Mouse (Mus musculus) ovary, adult 18-20 months (tissue): ENCODE measurements at regions not wholly inside any gene's neighbourhood (a gene's known extent, or its start where the extent isn't known, plus 50 kb on each side); places are given as distances from the start of the nearest gene placed in this dataset.

Source experiments
- DNase-seq: peaks from one replicate; pipeline ENCODE4 v3.0.0; 2022; ENCODE audit warnings: low spot score, mixed read lengths

DNA sequence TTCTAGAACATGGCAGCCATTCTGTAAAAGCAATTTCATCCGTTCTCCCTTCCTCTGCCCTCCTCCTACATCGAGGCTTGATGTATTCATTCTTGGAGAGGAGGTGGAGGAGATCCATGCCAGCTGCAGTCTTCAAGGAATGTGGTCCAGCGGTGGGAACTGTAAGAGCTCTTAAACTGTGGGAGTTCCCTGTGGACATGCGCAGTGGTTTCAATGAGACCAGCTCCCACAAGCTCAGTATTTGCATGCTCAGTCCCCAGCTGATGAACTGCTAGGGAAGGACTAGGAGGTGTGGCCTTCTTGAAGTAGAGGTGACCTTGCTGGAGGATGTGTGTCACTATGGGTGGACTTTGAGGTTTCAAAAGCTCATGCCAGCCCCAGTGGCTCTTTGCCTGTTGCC lies 163.7 kb upstream of the Ctnnb1 start:
- DNase-seq: no peak

GRCm38 (mm10) chr9:120766881-120767280 lies 162.1 kb upstream of the Ctnnb1 start:
- no peak for DNase-seq

DNA sequence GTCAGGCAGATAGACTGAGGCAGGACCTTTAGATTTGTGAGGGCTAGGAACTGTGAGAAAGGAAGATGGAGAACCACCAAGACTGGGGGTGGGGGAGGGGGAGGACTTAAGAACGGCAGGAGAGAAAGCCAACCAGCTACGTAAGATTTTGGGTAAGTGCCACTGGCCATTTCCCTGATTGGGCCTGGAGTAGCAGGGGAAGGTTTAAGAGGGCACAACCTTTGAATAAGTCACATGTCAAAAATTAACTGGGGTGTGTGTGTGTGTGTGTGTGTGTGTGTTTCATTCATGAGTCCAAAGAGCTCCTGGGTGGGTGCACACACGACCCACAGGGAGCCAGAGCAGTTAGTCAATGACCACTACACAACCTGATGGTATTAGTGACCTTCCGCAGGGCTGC lies 161.6 kb upstream of the Ctnnb1 start:
- DNase-seq: no peak

GRCm38 (mm10) chr9:120769056-120769455 lies 160.0 kb upstream of the Ctnnb1 start:
- DNase-seq: no peak

GRCm38 (mm10) chr9:120769679-120770078 lies 159.3 kb upstream of the Ctnnb1 start:
- no peak for DNase-seq

DNA sequence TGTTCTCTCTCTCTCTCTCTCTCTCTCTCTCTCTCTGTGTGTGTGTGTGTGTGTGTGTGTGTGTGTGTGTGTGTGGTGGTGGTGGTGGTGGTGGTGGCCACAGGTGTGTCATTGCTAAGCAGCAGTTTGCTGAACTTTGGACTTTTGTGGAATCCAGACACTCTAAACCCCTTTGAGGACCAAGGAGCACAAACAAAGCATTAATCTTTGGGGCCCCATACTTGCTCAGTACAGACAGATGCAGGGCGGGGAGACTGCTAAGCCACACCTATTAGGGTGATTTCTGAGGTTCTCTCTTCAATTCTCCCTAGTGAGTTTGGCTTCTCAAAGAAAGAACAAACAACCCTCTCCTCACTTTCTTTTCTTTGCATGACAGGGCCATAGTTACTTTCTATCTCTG lies 158.1 kb upstream of the Ctnnb1 start:
- no peak for DNase-seq

DNA sequence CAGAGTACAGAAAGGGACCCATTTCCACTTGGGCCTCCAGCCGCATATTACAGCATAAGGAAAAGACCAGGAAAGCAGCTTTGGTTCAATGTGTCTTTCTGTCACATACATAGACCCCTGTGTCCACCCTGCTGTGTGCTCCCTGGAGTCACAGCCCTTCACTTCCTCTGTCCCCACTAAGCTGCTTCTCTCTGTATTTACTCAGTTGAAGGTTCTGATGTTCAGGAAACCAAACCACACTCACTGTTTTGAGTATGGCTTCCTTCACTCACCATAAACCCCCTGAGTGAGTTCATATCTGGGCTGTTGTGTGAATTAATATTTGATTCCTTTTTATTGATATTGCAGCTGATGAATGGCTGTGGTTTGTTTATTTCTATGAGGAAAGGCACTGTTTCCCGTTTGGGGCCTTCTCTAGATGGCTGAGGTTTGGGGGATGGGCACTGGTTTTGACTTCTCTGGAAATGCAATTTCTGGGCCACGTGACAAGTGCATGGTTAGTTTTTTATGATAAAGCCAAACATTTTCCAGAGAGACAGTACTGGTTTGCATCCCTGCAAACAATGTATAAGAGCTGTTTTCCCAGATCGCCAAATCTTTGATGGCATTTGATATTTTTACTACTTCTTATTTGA lies 157.0 kb upstream of the Ctnnb1 start:
- no peak for DNase-seq

DNA sequence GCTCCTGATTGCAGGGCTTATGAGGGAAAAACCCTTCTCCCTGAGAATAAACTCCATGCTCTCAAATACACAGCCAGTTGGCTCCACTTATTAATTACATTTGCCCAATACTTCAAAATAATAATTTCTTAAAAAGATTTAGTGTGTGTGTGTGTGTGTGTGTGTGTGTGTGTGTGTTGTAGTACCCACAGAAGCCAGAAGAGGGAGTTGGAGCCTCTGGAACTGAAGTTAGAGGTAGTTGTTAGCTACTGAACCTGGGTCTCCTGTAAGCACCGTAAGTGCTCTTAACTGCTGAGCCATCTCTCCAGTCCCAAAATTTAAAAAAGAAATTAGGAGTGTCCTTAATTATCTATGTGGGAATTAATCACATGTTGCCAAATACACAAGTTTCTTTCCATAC lies 154.8 kb upstream of the Ctnnb1 start:
- DNase-seq: no peak

- DNase-seq: no peak
Measured at GRCm38 (mm10) chr9:120774772-120775171, 154.2 kb upstream of the Ctnnb1 start.

DNA sequence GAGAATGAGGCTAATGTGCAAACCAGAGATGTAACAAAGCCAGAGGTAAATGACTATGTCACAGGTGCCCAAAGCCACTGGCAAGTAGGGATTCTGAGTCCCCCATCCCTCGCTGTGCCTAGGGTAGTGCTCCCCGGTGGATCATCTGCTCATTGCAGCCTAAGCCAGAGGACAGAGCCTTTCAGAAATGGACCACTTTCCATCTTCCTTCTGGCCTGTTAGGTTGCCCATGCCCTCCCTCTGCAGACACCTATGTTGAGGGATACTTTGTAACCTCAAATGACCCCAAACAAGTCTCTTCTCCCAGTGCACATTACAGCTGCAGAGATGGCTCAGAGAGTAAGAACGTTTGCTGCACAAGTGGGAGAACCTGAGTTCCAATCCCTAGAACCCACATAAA lies 153.3 kb upstream of the Ctnnb1 start:
- no peak for DNase-seq

GRCm38 (mm10) chr9:120776456-120777001 lies 152.5 kb upstream of the Ctnnb1 start:
- DNase-seq: peak; percentile 40

- DNase-seq: no peak
Measured at GRCm38 (mm10) chr9:120777016-120777415, 152.0 kb upstream of the Ctnnb1 start.

DNA sequence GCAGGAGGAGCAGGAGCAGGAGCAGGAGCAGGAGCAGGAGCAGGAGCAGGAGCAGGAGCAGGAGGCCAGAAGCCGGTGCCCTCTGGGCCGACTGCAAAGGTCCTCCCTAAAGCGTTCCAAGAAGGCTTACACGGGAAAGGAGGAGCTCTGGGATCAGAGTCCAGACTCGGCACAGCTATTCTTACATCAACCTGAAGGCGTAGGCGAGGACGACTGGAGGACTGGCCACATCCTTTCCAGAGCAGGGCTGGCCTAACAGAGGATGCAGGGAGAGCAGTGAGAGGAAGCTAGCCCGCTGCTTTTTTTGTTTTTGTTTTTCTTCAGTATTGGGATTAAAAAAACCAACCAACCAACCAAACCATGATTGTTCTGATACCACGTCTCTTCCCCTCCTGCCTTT lies 151.5 kb upstream of the Ctnnb1 start:
- no peak for DNase-seq

DNA sequence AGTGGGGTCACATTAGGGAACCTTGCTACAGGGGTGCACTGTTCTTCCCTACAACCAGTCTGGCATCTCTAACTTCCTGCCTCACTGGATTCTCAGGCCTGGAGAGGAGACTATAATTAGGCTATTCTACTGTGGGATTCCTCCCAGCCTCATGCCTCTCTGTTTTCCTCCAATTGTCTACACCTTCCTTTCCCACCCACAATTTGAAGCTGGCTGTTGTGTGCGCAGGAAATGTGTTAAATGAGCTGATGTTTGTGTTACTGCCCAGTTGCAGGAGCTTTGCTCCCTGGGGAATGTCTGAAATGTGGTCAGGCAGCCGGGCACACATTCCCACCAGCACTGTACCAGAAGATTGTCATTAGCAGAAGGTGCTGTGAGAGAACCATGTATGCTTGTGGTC lies 150.6 kb upstream of the Ctnnb1 start:
- DNase-seq: no peak

GRCm38 (mm10) chr9:120794210-120794609 lies 134.8 kb upstream of the Ctnnb1 start:
- DNase-seq: no peak

GRCm38 (mm10) chr9:120796111-120796880 lies 132.7 kb upstream of the Ctnnb1 start:
- no peak for DNase-seq

GRCm38 (mm10) chr9:120797996-120798663 lies 130.9 kb upstream of the Ctnnb1 start:
- DNase-seq: no peak

GRCm38 (mm10) chr9:120798901-120799300 lies 130.1 kb upstream of the Ctnnb1 start:
- DNase-seq: no peak

DNA sequence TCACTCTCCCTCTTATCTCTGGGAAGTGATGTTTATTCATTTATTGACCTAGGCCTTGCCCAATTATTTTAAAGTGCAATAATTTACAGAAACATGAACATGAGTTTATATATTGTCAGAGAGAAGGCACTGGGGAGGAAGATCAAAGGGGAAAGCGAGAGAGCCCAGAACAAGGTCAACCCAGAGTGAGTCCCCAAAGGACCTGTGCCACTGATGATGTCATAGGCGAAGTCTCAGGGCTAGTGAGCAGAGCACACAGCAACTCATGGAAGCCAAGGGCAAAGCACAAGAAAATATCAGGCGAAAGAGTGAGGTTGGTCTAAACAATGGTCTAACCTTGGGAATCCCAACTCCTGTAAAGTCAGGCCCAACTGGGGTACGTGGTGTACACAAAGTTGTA lies 126.4 kb upstream of the Ctnnb1 start:
- no peak for DNase-seq

DNA sequence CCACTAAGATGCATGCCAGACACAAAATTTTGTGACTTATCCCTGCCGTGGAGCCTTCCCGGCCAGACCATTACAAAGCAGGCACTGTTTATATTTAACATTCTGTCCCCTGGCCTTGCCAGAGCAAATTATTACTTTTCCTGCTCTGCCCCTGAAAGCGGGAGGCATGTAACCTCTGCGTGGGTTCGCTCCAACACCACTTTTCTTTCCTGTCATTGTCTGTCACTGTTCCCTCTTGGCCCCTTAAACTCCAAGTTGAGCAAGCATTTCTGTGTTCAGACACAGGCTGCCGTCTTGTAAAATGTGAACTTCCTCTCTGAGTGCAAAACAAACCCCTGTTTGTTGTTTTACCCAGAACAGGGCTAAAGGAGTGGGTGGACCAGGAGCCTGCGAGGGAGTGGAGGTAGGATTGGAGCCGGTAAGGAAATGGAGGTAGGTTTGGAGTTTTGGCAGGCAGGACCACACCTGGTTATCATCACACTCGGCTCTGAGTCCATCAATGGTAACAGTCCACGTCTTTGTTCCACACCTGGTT lies 124.2 kb upstream of the Ctnnb1 start:
- DNase-seq: no peak

DNA sequence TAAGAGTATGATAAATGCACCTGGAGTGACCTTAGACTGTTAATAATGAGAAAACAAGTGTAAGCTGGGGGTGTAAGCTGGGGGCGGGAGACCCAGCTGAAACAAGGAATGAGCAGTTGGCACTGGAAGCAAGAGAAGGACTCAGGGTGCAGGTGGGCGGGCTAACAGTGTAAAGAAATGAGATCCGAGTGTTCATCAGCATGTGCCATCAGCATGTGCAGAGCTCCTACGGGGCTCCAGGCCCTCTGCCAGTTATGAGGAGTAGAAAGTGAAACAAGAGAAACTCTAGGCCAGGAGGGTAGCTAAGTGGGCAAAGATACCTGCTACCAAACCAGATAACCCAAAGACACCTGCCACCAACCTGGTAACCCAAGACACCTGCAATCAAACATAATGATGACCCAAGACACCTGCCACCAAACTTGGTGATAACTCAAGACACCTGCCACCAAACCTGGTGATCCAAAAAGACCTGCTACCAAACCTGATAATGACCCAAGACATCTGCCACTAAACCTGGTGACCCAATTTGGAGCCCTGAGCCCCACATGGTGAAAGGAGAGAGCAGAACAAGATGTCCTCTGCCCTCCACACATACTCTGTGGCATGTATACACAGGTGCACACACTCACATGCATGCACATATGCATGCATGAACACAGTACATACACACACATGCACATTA lies 120.1 kb upstream of the Ctnnb1 start:
- DNase-seq: no peak

DNA sequence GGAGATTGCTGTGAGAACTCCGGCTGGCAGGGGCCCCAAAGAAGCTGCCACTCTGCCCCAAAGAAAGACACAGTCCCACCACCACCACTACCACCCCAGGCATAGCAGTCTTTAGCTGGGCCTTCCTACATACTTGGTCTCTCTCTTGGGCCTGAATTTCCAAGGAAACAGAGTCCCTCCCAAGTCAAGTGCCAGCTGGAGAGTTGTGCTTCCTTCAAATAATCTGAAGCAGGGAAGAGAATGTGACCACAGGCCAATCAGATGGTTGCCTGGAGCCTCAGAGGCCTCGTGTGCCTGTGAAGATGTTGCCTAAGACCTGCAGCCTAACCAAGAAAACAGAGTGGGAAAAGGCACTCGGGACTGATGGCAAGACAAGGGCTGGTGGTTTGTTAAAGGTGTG lies 117.5 kb upstream of the Ctnnb1 start:
- no peak for DNase-seq
